Mouse (Mus musculus) frontal cortex, adult 2 months (tissue): ENCODE measurements around the gene Sel1l3. TPM values are rescaled to one million over a fixed set of nuclear protein-coding genes. Genes with fewer than 3 reads are reported as not detected.

ENCODE experiments used
- DNase-seq, 2 experiments: peaks; one replicate each; pipeline ENCODE4 v3.0.0; 2022; ENCODE audit warnings: low spot score in 1 of 2; ENCODE audit errors: extremely low spot score in 1 of 2
- polyA plus RNA-seq: library from polyadenylated mRNA; depleted of rRNA; stranded (reverse); fragments of >200 nt; gene quantifications from 2 replicates; pipeline ENCODE4 v1.2.3, GENCODE M21; 2012

The Sel1l3 gene
- polyA plus RNA-seq, 1 experiment, result 28.8 TPM

- DNase-seq, result no peak
Observed at GRCm38 (mm10) chr5:53214362-53214761, 635 bp upstream of the Sel1l3 start.

DNA sequence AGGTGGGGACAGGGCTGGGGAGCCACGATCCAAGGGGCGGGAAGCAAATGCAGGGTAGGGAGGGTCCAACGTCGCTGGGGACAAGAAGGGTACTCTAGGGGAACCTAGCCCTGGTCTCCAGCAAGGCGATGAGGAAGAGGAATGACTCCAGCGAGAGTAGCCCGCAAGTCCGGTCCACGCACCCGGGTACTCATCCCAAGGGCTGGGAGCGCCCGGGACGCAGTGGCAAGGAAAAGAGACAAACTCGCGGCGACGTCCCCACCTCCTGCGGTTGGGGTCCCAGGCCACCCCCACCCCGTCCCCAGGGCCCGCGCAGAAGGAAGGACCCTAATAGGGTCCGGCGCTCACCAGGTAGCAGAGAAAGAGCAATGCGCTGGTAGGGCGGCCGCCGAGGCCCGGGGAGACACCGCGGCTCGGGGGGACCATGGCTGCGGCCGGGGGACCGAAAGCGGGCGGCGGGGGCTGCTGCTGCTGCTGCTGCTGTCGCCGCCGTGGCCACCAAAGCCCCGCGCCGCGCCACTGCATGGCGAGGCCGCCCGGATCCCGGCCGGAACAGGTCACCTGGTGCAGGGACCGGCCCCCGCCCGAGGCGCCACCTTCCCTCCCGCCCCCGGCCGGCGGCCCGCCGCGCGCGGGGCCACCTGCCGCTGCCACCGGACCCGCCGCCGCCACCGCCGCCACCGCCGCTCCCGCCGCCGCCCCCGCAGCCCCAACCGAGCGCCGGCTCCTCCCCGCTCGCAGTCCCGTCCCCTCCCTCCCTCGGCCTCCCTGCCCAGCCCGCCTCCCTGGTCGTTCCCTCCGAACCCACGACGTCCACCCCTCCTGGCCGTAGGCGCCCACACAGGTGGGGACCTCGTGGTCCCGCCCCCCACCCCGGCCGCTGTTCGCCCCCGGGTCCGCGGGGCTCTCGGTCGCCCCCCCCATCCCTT, 681 bp downstream of the Sel1l3 start:
- DNase-seq, result no peak

DNA sequence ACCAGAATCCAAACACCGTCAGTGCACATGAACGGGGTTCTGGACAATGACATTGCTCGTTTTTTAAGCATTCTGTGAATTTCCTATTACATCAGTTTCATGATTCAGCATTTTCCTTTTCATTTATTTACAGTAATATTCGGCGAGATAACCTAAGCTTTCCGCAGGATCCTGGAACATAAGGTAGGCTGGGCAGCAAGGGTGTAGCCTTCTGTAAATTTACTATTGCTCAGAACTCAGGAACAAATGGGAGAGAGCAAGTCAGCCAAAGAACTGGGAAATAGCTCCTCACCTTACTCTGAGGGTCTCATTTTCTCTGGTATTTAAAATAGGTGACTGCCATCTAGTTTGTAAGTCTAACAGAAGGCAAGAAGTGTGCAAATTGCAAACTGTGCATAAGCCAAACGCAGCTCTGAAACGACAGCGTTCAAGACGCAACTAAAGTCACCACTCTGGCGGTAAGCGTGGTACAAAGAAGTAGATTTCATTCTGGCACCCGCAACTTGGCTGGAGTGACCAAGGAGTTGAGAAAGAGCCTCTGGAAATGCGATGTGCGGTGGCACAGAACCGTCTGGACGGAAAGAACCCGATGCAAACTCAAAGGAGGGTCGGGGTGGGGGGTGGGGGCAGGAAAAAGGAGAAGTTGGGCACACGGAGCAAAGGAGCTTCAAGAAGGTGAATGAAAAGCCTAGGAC, 1.5 kb downstream of the Sel1l3 start:
- DNase-seq, result no peak

- peak in 1 of 2 experiments; percentile 50 for DNase-seq
Observed at GRCm38 (mm10) chr5:53211241-53211640, 2.5 kb downstream of the Sel1l3 start.

DNA sequence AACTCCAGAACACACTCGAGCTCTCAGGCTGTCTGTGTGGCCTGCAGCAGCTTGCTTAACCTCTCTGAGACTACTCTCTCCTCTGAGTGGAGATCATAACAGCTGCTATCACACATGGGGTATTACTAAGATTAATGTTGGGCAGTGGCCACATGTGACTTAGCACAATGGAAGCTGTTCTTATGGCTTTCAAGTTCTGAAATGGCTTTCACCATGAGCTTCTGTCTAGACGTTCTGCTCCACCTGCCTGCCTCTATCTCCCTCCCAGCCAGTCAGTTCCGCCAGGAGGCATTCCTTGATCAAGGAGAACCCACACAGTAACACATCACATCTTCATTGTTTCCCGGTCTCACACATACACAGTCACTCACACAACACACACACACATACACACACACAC, 3.2 kb downstream of the Sel1l3 start:
- DNase-seq, result no peak

- no peak for DNase-seq
Observed at GRCm38 (mm10) chr5:53209773-53210172, 4.0 kb downstream of the Sel1l3 start.

GRCm38 (mm10) chr5:53208731-53209130, 5.0 kb downstream of the Sel1l3 start:
- no peak for DNase-seq

GRCm38 (mm10) chr5:53206575-53206974, 7.2 kb downstream of the Sel1l3 start:
- DNase-seq, result no peak

DNA sequence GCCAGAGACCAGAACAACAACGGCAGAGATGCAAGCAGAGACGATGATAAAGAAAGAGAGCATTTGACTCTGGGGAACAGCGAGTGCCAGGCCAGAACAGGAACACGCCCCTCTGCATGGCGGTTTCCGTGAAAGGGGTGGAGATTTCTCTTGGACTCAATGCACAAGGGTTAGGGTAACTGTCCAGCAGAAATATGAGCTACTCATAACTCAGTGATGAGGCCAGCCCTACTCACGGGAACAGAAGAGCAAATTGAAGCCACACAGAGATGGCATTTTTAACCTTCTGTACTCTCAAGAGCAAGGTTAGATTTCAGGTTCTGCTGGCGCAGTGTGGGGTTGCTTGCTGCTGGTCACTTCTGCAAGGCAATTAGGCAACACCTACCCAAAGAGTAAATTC, 11.0 kb downstream of the Sel1l3 start:
- DNase-seq, result no peak

DNA sequence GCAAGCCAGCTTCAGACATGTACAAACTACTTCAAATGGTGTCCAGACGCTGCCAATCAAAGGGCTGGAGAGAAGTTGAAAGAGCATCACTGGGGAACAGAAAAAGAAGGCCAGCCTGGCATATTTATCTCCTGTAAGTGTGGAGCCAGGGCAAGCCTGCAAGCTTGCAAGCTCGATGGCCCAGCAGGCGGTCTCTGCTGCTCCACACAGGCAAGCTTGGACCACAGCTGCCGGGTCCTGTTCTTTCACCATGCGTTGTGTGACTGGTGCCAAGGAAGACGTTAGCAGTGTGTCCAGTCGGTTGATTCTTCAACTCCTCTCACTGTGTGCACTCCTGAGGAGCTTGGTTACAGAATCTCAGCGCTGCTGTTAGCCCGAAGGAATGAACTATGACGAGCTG, 12.9 kb downstream of the Sel1l3 start:
- no peak for DNase-seq

DNA sequence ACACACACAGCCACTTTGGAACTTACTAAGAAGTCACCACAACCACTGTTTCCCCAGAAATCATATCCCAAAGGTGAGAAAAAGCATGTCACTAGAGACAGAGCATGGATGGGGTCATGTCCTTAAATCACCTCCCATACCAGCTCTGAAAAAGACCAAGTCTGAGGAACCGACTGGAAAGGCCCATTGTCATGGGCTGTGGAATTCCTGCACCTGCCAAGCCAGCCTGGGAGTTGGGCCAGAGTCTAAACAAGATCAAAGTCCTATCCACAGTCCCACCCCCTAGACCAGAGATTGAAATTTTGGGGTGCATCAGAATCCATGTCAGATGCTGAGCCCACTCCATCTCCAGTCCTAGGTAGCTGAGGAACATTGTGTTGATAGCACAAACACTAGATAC, 15.3 kb downstream of the Sel1l3 start:
- no peak for DNase-seq

GRCm38 (mm10) chr5:53196387-53197088, 17.2 kb downstream of the Sel1l3 start:
- DNase-seq, result no peak

GRCm38 (mm10) chr5:53194841-53195240, 18.9 kb downstream of the Sel1l3 start:
- DNase-seq, result no peak

GRCm38 (mm10) chr5:53194421-53194820, 19.3 kb downstream of the Sel1l3 start:
- no peak for DNase-seq

- no peak for DNase-seq
Observed at GRCm38 (mm10) chr5:53193092-53194030, 20.4 kb downstream of the Sel1l3 start.

DNA sequence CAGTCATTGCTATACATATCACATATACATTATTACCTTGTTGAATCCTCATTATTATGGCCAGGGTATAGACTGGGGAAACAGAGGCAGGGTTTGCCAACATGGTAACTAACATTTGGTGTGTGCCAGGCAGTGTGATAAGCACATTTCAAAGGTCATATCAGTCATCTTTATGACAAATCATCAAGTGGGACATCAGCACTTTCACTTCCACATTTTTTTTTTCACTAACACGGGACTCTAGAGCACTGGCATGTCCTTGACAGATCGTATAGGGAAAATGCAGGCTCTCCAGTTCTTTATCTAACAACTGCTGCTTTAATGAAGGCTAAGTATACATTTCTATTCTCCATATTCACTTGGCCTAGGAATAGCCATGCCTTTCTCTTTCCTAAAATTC, 25.1 kb downstream of the Sel1l3 start:
- no peak for DNase-seq

DNA sequence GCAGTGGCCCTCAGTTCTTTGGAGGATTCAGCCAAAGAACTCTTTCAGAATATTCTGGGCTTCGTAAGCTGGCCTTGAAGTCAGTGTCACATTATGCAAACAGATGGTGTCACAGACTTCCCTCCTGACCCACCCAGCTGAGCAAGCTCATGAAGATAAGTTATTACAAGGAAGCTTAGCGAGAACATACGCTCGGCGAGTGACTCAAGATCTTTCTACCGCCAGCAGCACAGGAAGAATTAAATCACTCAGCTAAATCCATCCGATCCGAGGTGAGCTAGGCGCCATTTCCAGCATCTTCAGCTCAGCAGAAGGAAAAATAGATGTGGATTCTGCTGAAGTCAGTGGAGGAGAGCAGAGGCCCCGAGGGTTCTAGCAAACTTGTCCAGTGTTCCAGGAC, 26.5 kb downstream of the Sel1l3 start:
- peak; percentile 46 to 64 for DNase-seq

- DNase-seq, result no peak
Observed at GRCm38 (mm10) chr5:53185803-53186202, 27.9 kb downstream of the Sel1l3 start.

DNA sequence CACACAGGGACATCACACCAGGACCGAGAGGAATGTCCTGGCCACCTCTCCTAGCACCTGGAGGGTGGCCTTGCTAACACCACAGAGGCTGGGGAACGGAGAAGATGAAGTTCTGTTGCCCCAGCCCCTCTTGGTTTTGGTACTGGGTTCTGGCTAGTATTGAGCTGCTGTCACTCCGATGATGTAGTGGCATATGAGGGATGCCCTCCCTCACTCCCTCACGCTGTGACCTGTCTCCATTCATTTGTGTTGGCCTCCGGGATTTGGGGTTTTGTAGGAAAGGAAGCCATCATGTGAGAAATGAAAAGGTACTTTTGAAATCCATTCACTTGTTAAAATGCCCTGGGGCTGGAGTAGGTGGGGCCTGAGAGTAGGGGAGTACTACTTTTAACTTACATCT, 33.8 kb downstream of the Sel1l3 start:
- no peak for DNase-seq

DNA sequence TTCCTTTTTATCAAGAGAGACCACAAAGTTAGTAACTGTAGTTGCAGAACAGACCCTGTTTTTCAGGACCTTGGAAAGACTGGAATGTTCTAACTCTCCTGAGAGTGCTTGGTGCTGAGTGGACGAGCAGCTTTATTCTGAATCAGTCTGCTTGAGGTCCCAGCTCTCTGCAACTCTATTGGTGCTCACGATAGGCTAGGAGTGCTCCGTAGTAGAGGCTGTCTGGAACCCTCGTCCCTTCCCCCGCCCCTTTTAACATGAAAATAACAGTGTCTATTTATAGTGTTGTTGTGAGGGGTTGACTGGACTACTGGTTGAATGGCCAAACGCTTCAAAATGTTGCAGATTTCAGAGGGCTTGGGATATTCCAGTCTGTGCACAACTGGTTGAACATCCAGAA, 37.0 kb downstream of the Sel1l3 start:
- no peak for DNase-seq
